Mouse (Mus musculus) forebrain, embryonic 12.5 days (tissue): ENCODE measurements at regions not wholly inside any gene's neighbourhood (a gene's known extent, or its start where the extent isn't known, plus 50 kb on each side); places are given as distances from the start of the nearest gene placed in this dataset.
"Not testable (repeated sequence)": the region's sequence is repeated elsewhere in the genome, so short reads cannot be mapped to it uniquely, and the experiment has no call there.

Source experiments
- ATAC-seq: fragments of 200-750 bp; cut with Nextera tagmentation; 2 replicates; pipeline ENCODE4 v1.8.0; 2017; ENCODE audit warnings: moderate TSS enrichment; ENCODE audit not compliant: low FRiP score
- H3K27ac ChIP-seq: fragments of 300-500 bp; sonication (generic); 2 replicates; pipeline ENCODE4 v1.5.1; 2016; ENCODE audit warnings: mild to moderate bottlenecking
- H3K27me3 ChIP-seq: fragments of 300-500 bp; sonication (generic); 2 replicates; pipeline ENCODE4 v1.6.1; 2016; ENCODE audit warnings: mild to moderate bottlenecking
- H3K36me3 ChIP-seq: fragments of 300-500 bp; sonication (generic); replicated peaks from 2 replicates; pipeline ENCODE4 v1.6.1; 2016; ENCODE audit warnings: mild to moderate bottlenecking
- H3K4me1 ChIP-seq: fragments of 300-500 bp; sonication (generic); 2 replicates; pipeline ENCODE4 v1.6.1; 2016
- H3K4me2 ChIP-seq: fragments of 300-500 bp; sonication (generic); 2 replicates; pipeline ENCODE4 v1.6.1; 2016; ENCODE audit warnings: mild to moderate bottlenecking, moderate library complexity
- H3K4me3 ChIP-seq: fragments of 300-500 bp; sonication (generic); replicated peaks from 2 replicates; pipeline ENCODE4 v1.5.1; 2016; ENCODE audit warnings: mild to moderate bottlenecking
- H3K9ac ChIP-seq: fragments of 300-500 bp; sonication (generic); 2 replicates; pipeline ENCODE4 v1.6.1; 2016; ENCODE audit warnings: mild to moderate bottlenecking
- H3K9me3 ChIP-seq: fragments of 300-500 bp; sonication (generic); 2 replicates; pipeline ENCODE4 v1.6.1; 2016
- WGBS: fragments of 180-500 bp; shearing (Covaris S2); methylation state at CpG from one replicate; pipeline ENCODE4 v1.1.7; 2016; 5-methylcytosine and 5-hydroxymethylcytosine counted together

- WGBS, result 87% methylated on average over 12 of the region's 12 CpGs
- H3K36me3 ChIP-seq, result no peaks in the 10 kb centered on the region
- H3K9me3 ChIP-seq, result no peaks in the 10 kb centered on the region
- H3K27ac ChIP-seq, result no peak overlapping the region
- H3K9ac ChIP-seq, result no peak overlapping the region
- no peak overlapping the region for H3K4me3 ChIP-seq
- H3K27me3 ChIP-seq, result no peaks in the 10 kb centered on the region
- no peak overlapping the region for H3K4me2 ChIP-seq
- H3K4me1 ChIP-seq, result 0 out of 2 replicates have a peak, but pooled peaks cover 2% of the 10 kb centered on the region
- no peak for ATAC-seq
These were observed 174.7 kb upstream of the Col8a1 start for GRCm38 (mm10) chr16:57929151-57929764.

GRCm38 (mm10) chr16:57945404-57945803 is 190.9 kb upstream of the Col8a1 start:
- Histone ChIP-seq H3K4me3 (no peak overlapping the region), H3K4me1 (no peaks in the 10 kb centered on the region), H3K36me3 (no peaks in the 10 kb centered on the region), H3K9me3 (no peaks in the 10 kb centered on the region), H3K9ac (no peak overlapping the region), H3K27me3 (no peaks in the 10 kb centered on the region), H3K27ac (no peak overlapping the region), H3K4me2 (no peak overlapping the region)
- no peak for ATAC-seq
- WGBS, result 23% methylated on average over 6 of the region's 6 CpGs

DNA sequence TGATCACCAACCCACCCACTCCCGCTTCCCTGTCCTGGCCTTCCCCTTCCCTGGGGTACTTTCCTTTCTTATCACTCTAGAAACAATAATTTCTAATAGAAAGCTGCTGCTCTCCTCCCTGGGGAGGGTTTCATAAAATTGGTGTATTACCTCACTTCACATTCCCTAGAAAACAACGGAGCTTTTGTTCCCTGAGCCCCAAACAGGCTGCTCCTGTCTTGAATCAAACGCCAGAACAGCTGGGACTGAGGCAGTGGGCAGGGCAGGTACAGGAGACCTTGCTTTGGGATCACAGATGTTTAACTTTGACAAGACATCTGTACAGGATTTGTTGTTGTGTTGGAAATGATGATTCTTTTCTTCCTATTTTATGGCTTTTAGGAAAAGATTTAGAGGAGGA is 192.8 kb upstream of the Col8a1 start:
- 26% methylated on average over 3 of the region's 3 CpGs for WGBS
- Histone ChIP-seq H3K4me2 (no peak overlapping the region), H3K9ac (no peak overlapping the region), H3K4me3 (no peak overlapping the region), H3K4me1 (no peaks in the 10 kb centered on the region), H3K9me3 (no peaks in the 10 kb centered on the region), H3K27ac (no peak overlapping the region), H3K27me3 (no peaks in the 10 kb centered on the region), H3K36me3 (no peaks in the 10 kb centered on the region)
- no peak for ATAC-seq

- Histone ChIP-seq H3K4me2 (no peak overlapping the region), H3K9me3 (no peaks in the 10 kb centered on the region), H3K27ac (no peak overlapping the region), H3K4me1 (no peaks in the 10 kb centered on the region), H3K9ac (no peak overlapping the region), H3K36me3 (no peaks in the 10 kb centered on the region), H3K27me3 (no peaks in the 10 kb centered on the region), H3K4me3 (no peak overlapping the region)
- 92% methylated on average over 3 of the region's 3 CpGs for WGBS
- ATAC-seq, result no peak
These were observed 195.1 kb upstream of the Col8a1 start for GRCm38 (mm10) chr16:57949680-57950079.

DNA sequence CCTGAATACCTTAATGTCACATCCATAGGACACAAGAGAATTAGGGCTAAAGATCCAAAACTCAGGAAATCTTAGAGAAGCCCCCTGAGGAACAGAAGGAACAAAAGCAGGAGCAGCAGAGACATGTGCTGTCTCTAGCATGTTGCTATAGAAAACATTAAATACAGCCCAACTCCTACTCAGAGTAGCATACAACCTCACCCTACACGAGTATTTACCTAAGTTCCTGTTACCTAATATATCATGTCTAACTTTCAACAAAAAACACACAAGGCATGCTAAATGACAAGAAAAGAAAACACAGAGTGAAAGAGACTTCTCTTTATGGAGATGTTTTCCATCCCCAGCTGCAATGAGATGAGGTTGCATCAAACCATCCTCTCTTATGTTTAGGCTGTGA is 216.4 kb upstream of the Col8a1 start:
- 67% methylated on average over 1 of the region's 1 CpGs for WGBS
- H3K27ac ChIP-seq, result no peak overlapping the region
- ATAC-seq, result no peak

DNA sequence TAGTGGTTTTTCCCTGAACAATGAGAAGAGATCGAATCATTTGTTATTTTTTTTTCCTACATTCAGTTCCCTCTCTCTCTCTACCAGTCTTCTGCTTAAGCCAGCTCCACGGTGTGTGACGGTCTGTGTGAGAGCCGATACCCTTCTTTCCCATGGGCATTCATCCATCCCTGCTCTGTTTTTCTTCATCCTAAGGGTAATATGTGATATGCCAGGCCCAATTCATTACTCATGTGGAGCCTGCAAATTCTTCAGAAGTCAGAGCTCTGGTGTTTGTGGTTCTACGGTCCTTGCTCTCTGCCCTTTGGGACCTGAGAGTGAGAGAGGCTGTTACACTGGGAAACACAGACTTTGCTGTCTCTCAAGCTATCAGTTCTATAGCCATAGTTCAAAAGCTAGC is 229.6 kb upstream of the Col8a1 start:
- WGBS, result 92% methylated on average over 5 of the region's 5 CpGs
- Histone ChIP-seq H3K9ac (no peak overlapping the region), H3K4me2 (no peak overlapping the region), H3K4me1 (no peaks in the 10 kb centered on the region), H3K36me3 (no peaks in the 10 kb centered on the region), H3K9me3 (no peaks in the 10 kb centered on the region), H3K27ac (no peak overlapping the region), H3K4me3 (no peak overlapping the region), H3K27me3 (no peaks in the 10 kb centered on the region)
- no peak for ATAC-seq

More for the DNA sequence above, 216.4 kb upstream of the Col8a1 start:
- H3K4me2 ChIP-seq, result no peak overlapping the region
- H3K9ac ChIP-seq, result no peak overlapping the region
- H3K9me3 ChIP-seq, result no peaks in the 10 kb centered on the region
- no peaks in the 10 kb centered on the region for H3K4me1 ChIP-seq
- H3K36me3 ChIP-seq, result no peaks in the 10 kb centered on the region
- H3K4me3 ChIP-seq, result no peak overlapping the region
- no peaks in the 10 kb centered on the region for H3K27me3 ChIP-seq

- WGBS, result 82% methylated on average over 3 of the region's 3 CpGs
- Histone ChIP-seq H3K9me3 (no peaks in the 10 kb centered on the region), H3K27ac (no peak overlapping the region), H3K4me1 (no peaks in the 10 kb centered on the region), H3K4me3 (no peak overlapping the region), H3K4me2 (no peak overlapping the region), H3K9ac (no peak overlapping the region), H3K36me3 (no peaks in the 10 kb centered on the region), H3K27me3 (no peaks in the 10 kb centered on the region)
- no peak for ATAC-seq
These were observed 251.2 kb upstream of the Col8a1 start for GRCm38 (mm10) chr16:58005740-58006139.

- Histone ChIP-seq H3K4me2 (no peak overlapping the region), H3K4me3 (no peak overlapping the region), H3K4me1 (no peaks in the 10 kb centered on the region), H3K27me3 (no peaks in the 10 kb centered on the region), H3K9me3 (no peaks in the 10 kb centered on the region), H3K9ac (no peak overlapping the region), H3K27ac (no peak overlapping the region), H3K36me3 (no peaks in the 10 kb centered on the region)
- no peak for ATAC-seq
- 95% methylated on average over 1 of the region's 1 CpGs for WGBS
These were observed 259.0 kb upstream of the Col8a1 start for GRCm38 (mm10) chr16:58013557-58013956.

- Histone ChIP-seq H3K27ac (no peak overlapping the region), H3K9ac (no peak overlapping the region), H3K4me2 (no peak overlapping the region), H3K4me1 (no peaks in the 10 kb centered on the region), H3K27me3 (no peaks in the 10 kb centered on the region), H3K4me3 (no peak overlapping the region), H3K36me3 (no peaks in the 10 kb centered on the region), H3K9me3 (no peaks in the 10 kb centered on the region)
- 84% methylated on average over 2 of the region's 2 CpGs for WGBS
- no peak for ATAC-seq
These were observed 273.0 kb upstream of the Col8a1 start for GRCm38 (mm10) chr16:58027525-58027924.

DNA sequence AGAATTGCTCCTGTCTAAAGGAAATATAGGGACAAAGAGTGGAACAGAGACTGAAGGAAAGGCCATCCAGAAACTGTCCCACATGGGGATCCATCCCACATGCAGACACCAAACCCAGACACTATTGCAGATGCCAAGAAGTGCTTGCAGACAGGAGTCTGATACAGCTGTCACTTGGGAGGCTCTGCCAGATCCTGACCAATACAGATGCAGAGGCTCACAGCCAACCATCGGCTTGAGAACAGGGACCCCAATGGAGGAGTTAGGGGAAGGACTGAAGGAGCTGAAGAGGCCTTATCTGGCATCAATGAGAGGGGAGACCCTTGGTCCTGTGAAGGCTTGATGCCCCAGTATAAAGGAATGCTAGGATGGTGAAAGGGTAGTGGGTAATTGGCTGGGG is 274.0 kb upstream of the Col8a1 start:
- H3K4me1 ChIP-seq, H3K4me2 ChIP-seq, H3K4me3 ChIP-seq, H3K9ac ChIP-seq, H3K9me3 ChIP-seq, ATAC-seq, H3K36me3 ChIP-seq, H3K27me3 ChIP-seq, H3K27ac ChIP-seq: not testable (repeated sequence)
- 90% methylated on average over 1 of the region's 1 CpGs for WGBS

- H3K36me3 ChIP-seq, result no peaks in the 10 kb centered on the region
- no peaks in the 10 kb centered on the region for H3K27me3 ChIP-seq
- H3K4me3 ChIP-seq, result no peak overlapping the region
- H3K27ac ChIP-seq, result no peak overlapping the region
- 82% methylated on average over 5 of the region's 5 CpGs for WGBS
- H3K9ac ChIP-seq, result no peak overlapping the region
- H3K9me3 ChIP-seq, result no peaks in the 10 kb centered on the region
- no peak overlapping the region for H3K4me2 ChIP-seq
- no peaks in the 10 kb centered on the region for H3K4me1 ChIP-seq
- no peak for ATAC-seq
These were observed 275.1 kb upstream of the Col8a1 start for GRCm38 (mm10) chr16:58029674-58030073.

DNA sequence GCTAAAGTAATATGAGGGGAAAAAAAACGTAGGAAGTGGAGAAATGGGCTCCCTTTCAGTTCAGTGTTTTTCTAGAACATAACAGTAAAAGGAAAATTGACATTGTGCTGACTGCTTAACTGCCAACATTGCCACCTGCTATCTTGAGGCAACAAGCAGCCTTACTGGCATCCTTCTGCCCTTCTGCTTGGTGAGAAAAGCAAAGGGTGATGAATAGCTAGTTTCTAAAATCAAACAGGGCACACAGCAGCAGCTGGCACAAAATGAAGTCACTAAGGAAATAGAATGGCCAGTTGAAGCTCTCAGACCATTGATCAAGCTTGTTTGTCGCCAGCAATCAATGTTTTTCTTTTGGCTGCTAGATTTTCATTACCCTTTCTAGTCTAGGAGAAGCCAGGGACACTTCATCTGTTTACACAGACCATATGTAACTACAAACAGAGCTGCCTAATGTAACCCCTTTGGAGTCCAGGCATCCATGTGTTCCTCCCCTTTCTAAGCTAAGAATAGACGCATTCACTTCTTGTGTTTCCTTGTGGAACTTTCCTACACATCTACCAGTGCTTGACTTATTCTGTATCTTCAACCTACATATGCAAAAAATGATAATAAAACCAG is 314.2 kb upstream of the Col8a1 start:
- no peaks in the 10 kb centered on the region for H3K9me3 ChIP-seq
- no peaks in the 10 kb centered on the region for H3K27me3 ChIP-seq
- H3K9ac ChIP-seq, result no peak overlapping the region
- H3K4me2 ChIP-seq, result no peak overlapping the region
- H3K27ac ChIP-seq, result no peak overlapping the region
- no peak overlapping the region for H3K4me3 ChIP-seq
- ATAC-seq, result no peak
- H3K4me1 ChIP-seq, result no peaks in the 10 kb centered on the region
- WGBS, result 82% methylated on average over 3 of the region's 3 CpGs
- no peaks in the 10 kb centered on the region for H3K36me3 ChIP-seq

DNA sequence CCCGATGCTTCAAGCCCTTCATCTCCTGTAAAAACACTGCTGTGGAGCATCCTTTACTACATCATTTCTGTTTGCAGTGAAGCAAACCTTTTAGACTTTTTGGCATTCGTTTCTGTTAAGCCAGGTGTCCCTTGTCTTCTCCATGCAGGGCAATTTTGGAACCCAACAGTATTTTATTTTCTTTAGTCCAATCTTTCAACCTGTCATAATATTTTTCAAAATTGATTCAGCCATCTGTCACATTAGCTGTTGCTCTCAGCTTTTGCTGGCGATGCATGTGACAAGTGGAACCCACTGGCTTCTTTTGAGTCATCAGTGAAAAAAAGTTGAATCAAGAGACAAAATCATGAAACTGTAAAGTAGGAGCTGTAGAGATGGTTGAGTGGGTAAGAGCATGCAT is 317.9 kb upstream of the Col8a1 start:
- no peaks in the 10 kb centered on the region for H3K27me3 ChIP-seq
- H3K36me3 ChIP-seq, result no peaks in the 10 kb centered on the region
- no peaks in the 10 kb centered on the region for H3K9me3 ChIP-seq
- no peak overlapping the region for H3K27ac ChIP-seq
- no peak overlapping the region for H3K4me2 ChIP-seq
- no peak for ATAC-seq
- H3K9ac ChIP-seq, result no peak overlapping the region
- H3K4me1 ChIP-seq, result no peaks in the 10 kb centered on the region
- H3K4me3 ChIP-seq, result no peak overlapping the region
- WGBS, result 89% methylated on average over 3 of the region's 3 CpGs
